Mouse (Mus musculus) limb, embryonic 12.5 days (tissue): ENCODE data around the gene Hist2h2be. TPM values are rescaled to one million over a fixed set of nuclear protein-coding genes. Genes with fewer than 3 reads are reported as not detected.
"Not testable (repeated sequence)": the region's sequence is repeated elsewhere in the genome, so short reads cannot be mapped to it uniquely, and the experiment has no call there.

ENCODE experiments used
- ATAC-seq: fragments of 200-750 bp; cut with Nextera tagmentation; 2 replicates; pipeline ENCODE4 v1.8.0; 2017; ENCODE audit warnings: low read depth, moderate TSS enrichment; ENCODE audit not compliant: insufficient number of reproducible peaks, insufficient read depth, low FRiP score, low TSS enrichment
- H3K27ac ChIP-seq: fragments of 300-500 bp; sonication (generic); 2 replicates; pipeline ENCODE4 v1.5.1; 2016; ENCODE audit warnings: mild to moderate bottlenecking, moderate library complexity
- H3K27me3 ChIP-seq: fragments of 300-500 bp; sonication (generic); 2 replicates; pipeline ENCODE4 v1.6.1; 2016; ENCODE audit warnings: mild to moderate bottlenecking, moderate library complexity
- H3K36me3 ChIP-seq: fragments of 300-500 bp; sonication (generic); 2 replicates; pipeline ENCODE4 v1.6.1; 2016; ENCODE audit warnings: mild to moderate bottlenecking, moderate library complexity
- H3K4me1 ChIP-seq: fragments of 300-500 bp; sonication (generic); replicated peaks from 2 replicates; pipeline ENCODE4 v1.6.1; 2016
- H3K4me2 ChIP-seq: fragments of 300-500 bp; sonication (generic); 2 replicates; pipeline ENCODE4 v1.6.1; 2016; ENCODE audit warnings: mild to moderate bottlenecking, moderate library complexity
- H3K4me3 ChIP-seq: fragments of 300-500 bp; sonication (generic); replicated peaks from 2 replicates; pipeline ENCODE4 v1.5.1; 2016; ENCODE audit warnings: mild to moderate bottlenecking
- H3K9ac ChIP-seq: fragments of 300-500 bp; sonication (generic); replicated peaks from 2 replicates; pipeline ENCODE4 v1.6.1; 2016; ENCODE audit warnings: mild to moderate bottlenecking, moderate library complexity
- H3K9me3 ChIP-seq: fragments of 300-500 bp; sonication (generic); 2 replicates; pipeline ENCODE4 v1.6.1; 2016; ENCODE audit warnings: mild to moderate bottlenecking, moderate library complexity
- WGBS: fragments of 180-500 bp; shearing (Covaris S2); methylation state at CpG from one replicate; pipeline ENCODE4 v1.1.7; 2016; 5-methylcytosine and 5-hydroxymethylcytosine counted together
- microRNA-seq: library from miRNA; unstranded; fragments of <30 nt; microRNA quantifications from one replicate; pipeline ENCODE4, GENCODE M21; 2017
- polyA plus RNA-seq: library from polyadenylated mRNA; unstranded; fragments of >200 nt; fragmentation: Nextera tagmentation; extraction: Ambion mirVana; gene quantifications from 2 replicates; pipeline ENCODE4 v1.2.1, GENCODE M21; 2016

The Hist2h2be gene
- polyA plus RNA-seq, 1 experiment from 2014 or later: 10.4 TPM

- 87% methylated on average over 4 of the region's 4 CpGs for WGBS
- H3K36me3 ChIP-seq: no peaks in the 10 kb centered on the region
- H3K9me3 ChIP-seq: no peaks in the 10 kb centered on the region
- peaks cover 23% of the 10 kb centered on the region for H3K4me1 ChIP-seq
- H3K4me3 ChIP-seq: no peak overlapping the region
- no peaks in the 10 kb centered on the region for H3K27me3 ChIP-seq
- H3K27ac ChIP-seq: peak overlapping the region; percentile 95
- peak overlapping the region; percentile 51; the same call in 1 of the 2 replicates for H3K4me2 ChIP-seq
- H3K9ac ChIP-seq: no peak overlapping the region
- no peak for ATAC-seq
These were observed 46.6 kb downstream of the Hist2h2be start for GRCm38 (mm10) chr3:96267541-96267940.

- ATAC-seq: peak; percentile 60
- 24% methylated on average over 30 of the region's 30 CpGs for WGBS
- Histone ChIP-seq H3K36me3 (no peaks in the 10 kb centered on the region), H3K4me1 (peaks cover 22% of the 10 kb centered on the region), H3K4me3 (peak within 1 kb of the TSS; percentile 53), H3K9ac (peak within 1 kb of the TSS; percentile 75), H3K4me2 (peak within 1 kb of the TSS; percentile 77), H3K27me3 (no peaks in the 10 kb centered on the region), H3K9me3 (no peaks in the 10 kb centered on the region), H3K27ac (peak within 1 kb of the TSS; percentile 98)
These were observed 47.3 kb downstream of the Hist2h2be start, which contains the start of gene Hist2h3b for GRCm38 (mm10) chr3:96268051-96268775. TSS of gene Hist2h3b (plus strand) at chr3:96268654.

GRCm38 (mm10) chr3:96268776-96269378 lies 48.0 kb downstream of the Hist2h2be start:
- 0% methylated on average over 19 of the region's 44 CpGs for WGBS
- ATAC-seq: peak; percentile 38; the same call in 1 of the 2 replicates
- not testable (repeated sequence) for H3K36me3 ChIP-seq

GRCm38 (mm10) chr3:96269511-96270474 lies 48.9 kb downstream of the Hist2h2be start, which contains the start of gene Hist2h2bb:
TSS of gene Hist2h2bb (plus strand) at chr3:96269752.
- peaks cover 12% of the 10 kb centered on the region for H3K4me1 ChIP-seq
- under 1% methylated on average over 45 of the region's 45 CpGs for WGBS
- ATAC-seq: peak; percentile 92
- H3K36me3 ChIP-seq: no peaks in the 10 kb centered on the region
- peak within 1 kb of the TSS; percentile 53 for H3K4me3 ChIP-seq
- no peaks in the 10 kb centered on the region for H3K9me3 ChIP-seq
- H3K27me3 ChIP-seq: no peaks in the 10 kb centered on the region
- peak within 1 kb of the TSS; percentile 81 for H3K9ac ChIP-seq
- H3K4me2 ChIP-seq: peak within 1 kb of the TSS; percentile 77
- H3K27ac ChIP-seq: peak within 1 kb of the TSS; percentile 98

More at GRCm38 (mm10) chr3:96268776-96269378, 48.0 kb downstream of the Hist2h2be start:
- H3K4me1 ChIP-seq: peaks cover 21% of the 10 kb centered on the region
- H3K27ac ChIP-seq: peak overlapping the region; percentile 98
- peak overlapping the region; percentile 75 for H3K9ac ChIP-seq
- H3K4me2 ChIP-seq: peak overlapping the region; percentile 77
- peak overlapping the region; percentile 53 for H3K4me3 ChIP-seq
- H3K27me3 ChIP-seq, H3K9me3 ChIP-seq: not testable (repeated sequence)

Small RNAs within 50 kb of the gene (microRNA-seq; reads per million reads assigned to microRNA genes)
- gene Gm44492 (not detected), gene Gm47311 (not detected), gene Gm47313 (not detected)

Other genes starting within 250 kb of the Hist2h2be start
- gene Plekho1, start 225.1 kb upstream of the Hist2h2be start, polyA plus RNA-seq: 79.8 and 91.8 TPM in 2 replicates
- 36.5 and 38.9 TPM in 2 replicates for gene Vps45, start 162.7 kb upstream of the Hist2h2be start, polyA plus RNA-seq
- 18.7 and 23.3 TPM in 2 replicates for gene Otud7b, start 116.6 kb upstream of the Hist2h2be start, polyA plus RNA-seq
- 31.3 and 34.0 TPM in 2 replicates for gene Mtmr11, start 59.1 kb upstream of the Hist2h2be start, polyA plus RNA-seq
- gene Sf3b4, start 48.8 kb upstream of the Hist2h2be start, polyA plus RNA-seq: 178 and 209 TPM in 2 replicates
- gene Sv2a, start 40.0 kb upstream of the Hist2h2be start, polyA plus RNA-seq: 5.6 and 5.9 TPM in 2 replicates
- 54.6 and 56.3 TPM in 2 replicates for gene Bola1, start 1.4 kb upstream of the Hist2h2be start, polyA plus RNA-seq
- gene Hist2h2ab, start 1.3 kb upstream of the Hist2h2be start, polyA plus RNA-seq: 1.7 and 2.0 TPM in 2 replicates
- gene Hist2h2ac, start 239 bp upstream of the Hist2h2be start, polyA plus RNA-seq: 13.1 and 17.7 TPM in 2 replicates
- 9.0 and 11.9 TPM in 2 replicates for gene Hist2h3c2, start 18.0 kb downstream of the Hist2h2be start, polyA plus RNA-seq
- gene Hist2h2aa2, start 19.2 kb downstream of the Hist2h2be start, polyA plus RNA-seq: 50.0 and 66.0 TPM in 2 replicates
- gene Hist2h2aa1, start 24.4 kb downstream of the Hist2h2be start, polyA plus RNA-seq: 17.4 and 36.2 TPM in 2 replicates
- gene Hist2h3c1, start 25.6 kb downstream of the Hist2h2be start, polyA plus RNA-seq: 0.35 TPM in 1 of 2 replicates, not detected in the other
- 19.4 and 26.5 TPM in 2 replicates for gene Hist2h4, start 42.2 kb downstream of the Hist2h2be start, polyA plus RNA-seq
- gene Hist2h3b, start 47.5 kb downstream of the Hist2h2be start, polyA plus RNA-seq: 95.3 and 139 TPM in 2 replicates
- gene Hist2h2bb, start 48.6 kb downstream of the Hist2h2be start, polyA plus RNA-seq: 21.4 and 34.9 TPM in 2 replicates
- 0.94 and 1.1 TPM in 2 replicates for gene Fcgr1, start 72.8 kb downstream of the Hist2h2be start, polyA plus RNA-seq
- gene BC107364, start 231.2 kb downstream of the Hist2h2be start, polyA plus RNA-seq: not detected in 2 replicates